Mouse (Mus musculus) left cerebral cortex, postnatal 25 days (tissue): ENCODE measurements around the gene Wdr25. TPM values are rescaled to one million over a fixed set of nuclear protein-coding genes. Genes with fewer than 3 reads are reported as not detected.

Experiments used
- DNase-seq, 2 experiments: peaks; one replicate each; pipeline ENCODE4 v3.0.0; 2022; ENCODE audit warnings: low spot score in 2 of 2, mixed read lengths in 1 of 2
- intact Hi-C: fragments of 180-260 bp; cut with DNase I; formaldehyde crosslinking; loops from one replicate; pipeline ENCODE4 v1.15.1; 2025
- total RNA-seq, 2 experiments: library from RNA; stranded (reverse); gene quantifications; 2 replicates each; pipeline ENCODE4 v1.2.3; 2021

The Wdr25 gene
- total RNA-seq, 2 experiments from 2014 or later, result 7.8 to 12.0 TPM

DNA sequence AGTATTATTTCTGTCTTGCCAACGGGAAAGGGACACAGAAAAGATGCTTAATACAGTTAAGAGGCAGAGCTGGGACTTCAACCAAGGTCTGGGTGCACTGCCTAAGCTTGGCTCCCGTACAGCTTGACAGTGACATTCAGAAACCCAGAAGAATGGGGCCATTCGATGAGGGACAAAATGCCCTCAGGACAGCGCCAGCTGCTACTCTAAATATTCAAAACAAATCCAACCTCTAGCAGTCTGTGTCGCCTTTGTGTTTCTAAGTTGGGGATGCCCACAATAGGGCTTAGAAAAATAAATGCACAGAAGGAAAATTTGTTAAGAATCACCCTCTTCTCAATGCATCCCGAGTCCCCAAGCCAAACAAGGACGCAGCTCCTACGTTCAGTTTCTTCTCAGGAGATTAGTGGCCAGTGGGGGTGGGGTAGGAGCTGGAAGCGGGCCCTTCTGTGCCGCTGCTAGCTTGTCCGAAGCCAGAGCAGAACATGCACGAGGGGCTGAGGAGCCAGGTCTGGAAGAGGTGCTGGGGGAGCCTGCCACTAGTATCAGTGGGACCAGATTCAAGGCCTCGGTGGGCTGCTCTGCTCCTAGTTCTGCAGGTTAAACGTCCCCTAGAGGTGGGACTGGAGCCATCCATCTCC is 144.9 kb downstream of the Wdr25 start:
- intact Hi-C loops, result no loop called here
- DNase-seq, result peak in 1 of 2 experiments; percentile 26

DNA sequence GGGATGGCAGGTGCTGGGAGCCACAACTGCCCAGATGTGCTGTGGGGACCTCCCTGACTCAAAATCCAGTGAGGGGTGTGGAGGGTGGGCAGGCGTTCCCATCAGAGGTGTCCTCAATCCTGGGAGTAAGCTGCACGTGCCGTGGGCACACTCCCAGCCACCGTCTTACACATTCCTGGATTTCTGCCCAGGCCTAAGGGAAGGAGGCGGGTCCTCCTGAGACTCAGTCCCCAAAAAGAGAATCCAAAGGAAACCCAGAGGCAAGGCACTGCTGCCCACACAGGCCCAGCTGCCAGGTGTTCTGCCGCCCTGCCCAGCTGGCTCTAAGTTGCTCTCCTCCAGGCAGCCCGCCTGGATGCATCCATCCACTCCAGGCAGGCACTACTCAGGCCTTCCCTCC is 145.9 kb downstream of the Wdr25 start:
- DNase-seq, result peak; percentile 12 to 57
- intact Hi-C loops, result no loop called here

DNA sequence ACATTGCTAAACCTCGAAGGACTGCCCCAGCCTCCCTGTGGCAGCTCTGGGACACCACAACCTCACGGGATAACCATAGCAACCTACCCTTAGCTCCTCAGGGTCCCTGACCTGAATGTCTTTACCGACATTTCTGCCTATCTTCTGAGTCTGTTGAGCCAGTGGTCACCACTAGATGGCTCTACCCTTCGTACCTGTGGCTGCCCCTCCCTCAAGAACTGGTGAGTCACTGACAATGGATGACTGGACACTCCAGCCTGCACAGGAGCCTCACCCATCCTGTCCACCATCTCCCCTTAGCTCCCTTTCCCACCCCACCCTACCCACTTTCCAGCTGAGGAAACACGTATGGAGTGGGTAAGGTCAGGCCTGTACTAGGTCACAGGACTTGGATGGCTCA is 151.1 kb downstream of the Wdr25 start:
- intact Hi-C loops, result no loop called here
- DNase-seq, result no peak

DNA sequence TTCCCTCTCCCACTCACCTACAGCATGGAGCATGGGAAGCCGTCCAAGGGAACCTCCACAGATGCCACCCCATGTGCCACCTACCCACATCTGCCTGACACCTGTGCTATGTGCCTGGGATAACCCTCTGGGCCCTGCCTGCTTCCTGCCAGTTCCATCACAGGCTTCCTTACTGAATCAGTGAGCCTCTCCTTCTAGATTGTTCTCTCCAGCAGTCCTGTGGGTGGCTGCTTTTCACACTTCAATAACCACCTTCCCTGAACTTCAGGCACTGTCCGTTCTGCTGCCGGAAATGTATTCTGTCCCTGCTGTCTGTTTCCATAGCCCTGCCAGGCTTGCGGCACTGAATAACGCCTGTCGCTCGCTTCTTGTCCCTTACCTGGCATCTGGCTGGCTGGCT is 152.2 kb downstream of the Wdr25 start:
- intact Hi-C loops, result no loop called here
- DNase-seq, result peak in 1 of 2 experiments; percentile 28

DNA sequence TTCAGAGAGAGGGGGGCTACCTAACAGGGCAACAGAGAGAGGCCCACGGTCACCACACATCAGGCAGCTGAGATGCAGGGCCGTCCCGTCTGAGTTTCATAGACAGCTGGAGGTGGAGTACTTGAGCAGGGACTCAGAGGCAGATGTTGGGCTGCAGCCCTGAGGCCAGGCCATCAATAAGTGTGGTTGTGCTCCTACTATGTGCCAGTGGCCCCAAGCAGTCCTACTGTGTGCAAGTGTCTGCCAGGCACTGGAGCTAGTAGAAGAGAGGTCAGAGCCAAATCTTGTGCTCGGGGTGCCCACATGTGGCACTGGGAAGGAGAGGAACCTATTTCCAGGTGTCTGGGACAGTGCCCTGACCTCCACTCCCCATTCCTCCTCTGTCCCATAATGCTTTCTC is 156.5 kb downstream of the Wdr25 start:
- DNase-seq, result no peak
- intact Hi-C loops, result no loop called here

DNA sequence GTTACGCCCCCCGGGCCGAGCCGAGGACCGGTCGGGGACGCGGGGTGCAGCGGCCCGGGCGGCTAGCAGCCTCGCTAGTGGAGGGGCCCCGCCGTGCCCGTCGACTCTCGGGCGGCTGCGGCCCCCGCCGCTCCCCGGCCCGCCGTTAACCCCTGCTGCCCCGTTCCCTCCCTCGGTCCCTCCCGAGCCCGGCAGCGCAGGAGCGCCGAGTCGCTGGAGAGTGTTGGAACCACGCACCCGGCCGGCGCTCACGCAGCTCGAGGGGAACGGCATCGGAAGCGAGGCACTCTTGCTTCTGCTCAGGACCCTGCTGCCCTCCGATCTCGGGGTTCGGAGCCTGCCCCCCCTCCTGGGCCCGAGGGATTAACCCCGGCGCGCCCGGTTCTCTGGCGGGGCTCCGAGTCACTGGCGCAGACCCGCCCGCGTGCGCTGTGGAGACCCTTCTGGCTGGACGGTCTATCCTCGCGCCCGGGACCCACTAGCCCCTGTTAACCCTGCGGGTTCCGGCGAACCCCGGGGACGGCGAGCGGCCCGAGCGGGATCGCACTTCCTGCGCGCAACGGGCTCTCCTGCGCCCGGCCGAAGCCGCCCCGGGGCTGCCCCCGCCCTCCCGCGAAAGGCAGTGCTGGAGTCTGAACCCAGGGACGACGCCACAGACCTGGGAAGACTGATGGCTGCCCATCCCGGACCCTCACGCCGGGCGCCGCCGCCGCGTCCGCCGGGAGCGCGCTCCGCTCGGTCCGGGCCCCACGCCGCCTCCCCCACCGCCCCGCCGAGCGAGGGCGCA is 159.8 kb downstream of the Wdr25 start:
- intact Hi-C loops, result no loop called here
- no peak for DNase-seq

DNA sequence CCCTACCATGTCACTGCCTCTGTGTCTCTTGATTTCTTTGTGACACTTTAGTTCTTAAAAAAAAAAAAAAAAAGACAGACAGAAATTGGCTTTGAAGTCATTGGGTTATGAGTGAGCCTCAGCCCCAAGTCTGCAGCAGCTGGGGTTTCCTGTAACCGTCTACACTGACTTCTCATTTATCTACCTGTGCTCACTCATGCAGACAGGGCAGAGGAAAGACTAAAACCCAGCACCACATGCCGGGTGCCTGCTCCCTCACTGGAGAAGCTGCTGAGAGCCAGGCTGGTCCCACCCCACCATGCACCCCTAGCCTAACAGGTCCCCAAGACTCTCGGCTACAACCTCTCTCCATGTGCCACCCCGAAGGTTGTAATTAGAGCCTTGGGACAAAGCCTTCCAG is 164.3 kb downstream of the Wdr25 start:
- intact Hi-C loops, result no loop called here

DNA sequence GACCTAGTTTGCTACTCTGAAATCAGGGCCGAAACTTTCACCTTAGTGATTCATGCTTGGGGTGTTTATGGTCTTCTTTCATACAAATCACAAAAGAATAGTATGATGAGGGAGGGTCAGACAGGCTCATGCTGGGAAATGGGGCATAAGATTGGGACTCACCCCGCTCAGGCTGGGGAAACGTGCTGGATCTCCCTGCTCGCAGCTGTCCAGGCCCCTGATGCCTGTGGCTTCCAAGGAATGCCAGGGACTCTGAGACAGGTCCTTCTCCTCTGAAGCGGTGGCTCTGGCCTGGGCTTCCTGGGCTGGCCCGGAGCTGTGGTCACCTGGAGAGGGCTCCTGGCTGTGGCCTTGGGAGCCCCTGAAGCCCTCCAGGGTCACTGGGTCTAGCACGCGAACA is 165.2 kb downstream of the Wdr25 start:
- intact Hi-C loops, result no loop called here
- DNase-seq, result no peak

More for the DNA sequence above, 164.3 kb downstream of the Wdr25 start:
- no peak for DNase-seq

DNA sequence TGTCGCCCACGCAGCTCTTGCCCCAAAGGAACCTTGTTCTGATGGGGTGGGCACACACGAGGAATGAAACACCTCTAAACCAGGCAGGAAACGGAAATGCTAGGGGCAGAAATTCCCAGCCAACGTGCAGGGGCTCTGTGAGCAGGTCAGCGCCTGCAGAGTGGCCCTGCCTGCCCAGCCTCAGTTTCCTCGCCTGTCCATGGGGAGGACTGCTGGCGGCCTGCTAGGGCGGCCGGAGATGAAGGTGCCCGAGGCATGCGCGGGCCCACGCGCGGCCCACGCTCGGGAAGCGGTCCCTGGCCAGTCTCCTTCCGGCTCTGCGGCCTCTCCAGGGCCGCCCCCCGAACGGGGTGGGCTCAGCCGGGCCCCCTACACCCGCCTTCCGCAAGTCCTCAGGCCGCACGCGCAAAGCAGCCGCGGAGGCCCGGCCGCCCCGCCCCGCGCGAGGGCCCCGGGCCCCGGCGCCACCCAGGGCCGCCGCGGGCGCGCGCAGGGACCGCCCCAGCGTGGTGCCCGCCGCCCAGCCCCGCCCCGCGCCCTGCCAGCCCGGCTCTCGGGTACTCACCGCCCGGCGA is 174.2 kb downstream of the Wdr25 start:
- intact Hi-C loops, result loop anchor here (5.0 kb wide), 1 partner anchor 325 kb away; no protein-coding TSS in a partner anchor
- DNase-seq, result peak; percentile 49 to 54

DNA sequence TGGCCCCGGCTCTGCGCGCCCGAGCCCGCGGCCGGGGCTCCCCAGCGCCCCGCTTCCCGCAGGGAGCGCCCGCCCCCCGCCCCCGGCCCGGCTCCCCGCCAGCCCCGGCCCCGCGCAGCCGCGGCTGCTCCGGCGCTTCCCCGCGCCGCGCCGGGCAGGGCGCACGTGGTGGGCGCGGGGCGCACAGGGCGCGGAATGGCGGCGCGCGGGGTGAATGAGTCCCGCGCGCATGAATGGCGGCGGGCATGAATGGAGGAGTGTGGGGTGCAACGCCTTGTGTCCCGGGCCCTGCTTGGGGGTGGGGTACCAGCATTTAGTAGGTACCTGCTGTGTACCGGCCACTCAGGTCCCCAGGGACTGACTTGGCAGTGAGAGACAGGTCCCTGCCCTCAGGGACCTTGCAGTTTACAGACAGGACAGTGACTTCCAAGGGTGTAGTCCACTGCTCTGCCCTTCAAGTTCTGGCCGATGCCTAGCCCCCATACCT is 174.8 kb downstream of the Wdr25 start, which contains the start of gene Begain:
Gene Begain, minus strand, starts transcription at position 51 of the 487 bp plus-strand sequence.
- DNase-seq, result no peak
- intact Hi-C loops, result loop anchor here (5.0 kb wide), 1 partner anchor 324 kb away; no protein-coding TSS in a partner anchor

DNA sequence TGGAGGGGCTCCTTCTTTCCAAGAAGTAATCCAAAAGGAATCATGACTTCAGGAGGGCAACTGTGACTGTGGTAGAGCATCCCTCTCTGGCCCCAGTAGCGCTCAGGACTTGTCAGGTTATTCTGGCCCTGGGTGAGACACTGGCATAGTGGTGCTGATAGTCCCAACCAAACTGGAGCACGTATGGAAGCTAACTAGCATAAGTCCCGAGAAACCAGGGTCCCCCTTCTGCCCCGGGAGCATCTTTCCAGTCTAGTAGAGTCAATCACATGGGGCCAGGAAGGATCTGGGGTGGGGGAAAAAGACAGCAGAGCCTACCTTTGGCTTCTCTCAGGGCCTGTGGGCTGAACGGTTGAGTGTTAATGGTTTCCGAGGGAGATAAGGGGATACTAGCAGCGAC is 175.3 kb downstream of the Wdr25 start:
- intact Hi-C loops, result loop anchor here (5.0 kb wide), 1 partner anchor 324 kb away; no protein-coding TSS in a partner anchor
- no peak for DNase-seq

DNA sequence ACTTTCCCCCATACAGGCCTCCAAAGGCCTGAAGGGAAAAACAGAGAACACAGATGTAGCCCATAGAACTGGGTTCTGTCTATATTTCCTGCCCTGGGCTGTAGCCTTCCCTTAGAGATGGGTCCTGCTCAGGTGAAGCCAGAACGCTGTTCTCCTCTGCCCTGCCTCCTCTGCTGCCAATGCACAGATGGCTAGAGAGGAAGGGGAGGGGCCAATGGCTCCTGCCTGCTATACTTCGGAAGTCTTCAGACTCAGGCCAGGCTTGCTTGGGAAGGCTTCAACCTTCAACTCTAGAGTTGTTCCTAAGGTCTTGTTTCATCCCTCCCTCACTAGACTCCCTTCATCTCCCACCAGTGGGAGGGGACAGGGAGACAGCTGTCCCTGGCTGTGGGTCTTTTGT is 176.3 kb downstream of the Wdr25 start:
- intact Hi-C loops, result loop anchor here (5.0 kb wide), 1 partner anchor 323 kb away; no protein-coding TSS in a partner anchor
- no peak for DNase-seq

DNA sequence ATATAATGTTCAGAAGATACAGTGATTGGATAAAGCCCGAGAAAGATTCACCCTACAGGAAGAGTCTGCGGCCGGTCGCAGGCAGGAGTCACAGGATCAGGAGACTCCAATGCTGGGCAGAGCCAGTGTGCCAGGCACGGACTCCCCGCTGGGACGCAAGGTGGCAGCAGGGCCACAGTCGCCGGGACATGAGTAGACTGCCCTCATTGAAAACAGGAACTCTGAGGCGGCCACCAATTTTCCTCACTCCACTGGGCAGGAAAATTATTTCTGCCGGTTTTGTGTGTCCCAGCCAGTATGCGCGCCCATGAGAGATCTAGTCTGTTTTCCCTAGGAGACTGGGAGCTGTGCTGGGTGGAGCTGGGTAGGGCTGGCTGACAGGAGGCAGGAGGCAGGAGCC is 177.8 kb downstream of the Wdr25 start:
- DNase-seq, result no peak
- intact Hi-C loops, result no loop called here

DNA sequence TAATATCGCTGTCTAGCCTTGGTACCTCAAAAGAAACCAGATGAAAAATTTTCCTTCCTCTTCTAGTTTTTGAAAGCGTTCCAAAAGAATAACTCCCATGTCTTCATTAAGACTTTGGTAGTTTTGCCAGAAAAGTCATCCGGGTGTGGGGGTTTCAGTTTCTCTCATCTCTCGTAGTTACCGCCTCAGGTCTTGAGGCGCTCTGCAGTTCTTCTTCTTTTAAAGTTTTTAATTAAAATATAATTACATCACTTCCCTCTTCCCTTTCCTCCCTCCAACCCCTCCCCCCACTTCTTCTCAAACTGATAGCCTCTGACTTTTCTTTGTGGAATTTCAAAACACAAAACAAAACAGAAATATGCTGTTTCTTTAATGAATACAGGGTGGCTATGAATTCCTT is 180.7 kb downstream of the Wdr25 start:
- intact Hi-C loops, result no loop called here
- DNase-seq, result no peak

DNA sequence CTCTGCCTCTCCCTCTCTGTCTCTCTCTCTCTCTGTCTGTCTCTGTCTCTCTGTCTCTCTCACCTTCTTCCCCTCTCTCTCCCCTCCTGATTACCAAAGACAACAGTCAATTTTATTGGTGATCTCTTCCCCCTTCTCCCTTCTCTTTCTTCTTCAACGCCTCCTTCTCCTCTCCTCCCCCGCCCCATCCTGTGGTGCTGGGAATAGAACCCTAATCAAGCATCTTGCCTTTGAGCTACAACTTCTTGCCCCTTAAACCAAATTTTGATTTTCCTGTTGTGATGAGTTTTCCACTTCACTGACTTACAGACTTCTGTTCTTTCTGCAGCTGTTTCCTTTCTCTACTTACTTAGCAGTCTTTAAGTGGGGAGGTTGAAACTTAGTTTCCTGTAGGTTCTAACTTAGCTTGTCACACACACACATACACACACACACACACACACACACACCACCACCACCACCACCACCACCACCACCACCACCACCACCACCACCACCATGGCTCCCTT is 181.4 kb downstream of the Wdr25 start:
- intact Hi-C loops, result no loop called here
- no peak for DNase-seq

DNA sequence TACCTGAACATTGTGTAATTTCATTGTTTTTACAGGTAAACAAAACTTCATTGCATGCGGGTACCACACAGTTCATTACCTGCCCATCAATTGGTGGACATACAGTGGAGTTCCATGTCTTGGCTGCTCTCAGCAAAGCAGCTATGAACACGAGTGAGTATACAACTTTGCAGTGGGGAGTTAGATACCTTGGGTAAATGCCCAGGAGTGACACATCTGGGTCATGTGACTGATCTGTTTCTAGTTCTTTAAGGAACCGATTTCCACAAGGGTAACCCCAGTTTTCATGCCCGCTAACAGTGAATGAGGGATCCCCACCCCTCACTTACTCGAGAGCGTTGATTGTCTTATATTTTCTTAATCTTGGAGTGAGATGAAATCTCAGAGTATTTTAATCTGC is 183.6 kb downstream of the Wdr25 start:
- intact Hi-C loops, result no loop called here
- DNase-seq, result no peak
